Mouse (Mus musculus): ENCODE measurements around the gene Dph6.
"Not testable (repeated sequence)": the region's sequence is repeated elsewhere in the genome, so short reads cannot be mapped to it uniquely, and the experiment has no call there.

The Dph6 gene

DNA sequence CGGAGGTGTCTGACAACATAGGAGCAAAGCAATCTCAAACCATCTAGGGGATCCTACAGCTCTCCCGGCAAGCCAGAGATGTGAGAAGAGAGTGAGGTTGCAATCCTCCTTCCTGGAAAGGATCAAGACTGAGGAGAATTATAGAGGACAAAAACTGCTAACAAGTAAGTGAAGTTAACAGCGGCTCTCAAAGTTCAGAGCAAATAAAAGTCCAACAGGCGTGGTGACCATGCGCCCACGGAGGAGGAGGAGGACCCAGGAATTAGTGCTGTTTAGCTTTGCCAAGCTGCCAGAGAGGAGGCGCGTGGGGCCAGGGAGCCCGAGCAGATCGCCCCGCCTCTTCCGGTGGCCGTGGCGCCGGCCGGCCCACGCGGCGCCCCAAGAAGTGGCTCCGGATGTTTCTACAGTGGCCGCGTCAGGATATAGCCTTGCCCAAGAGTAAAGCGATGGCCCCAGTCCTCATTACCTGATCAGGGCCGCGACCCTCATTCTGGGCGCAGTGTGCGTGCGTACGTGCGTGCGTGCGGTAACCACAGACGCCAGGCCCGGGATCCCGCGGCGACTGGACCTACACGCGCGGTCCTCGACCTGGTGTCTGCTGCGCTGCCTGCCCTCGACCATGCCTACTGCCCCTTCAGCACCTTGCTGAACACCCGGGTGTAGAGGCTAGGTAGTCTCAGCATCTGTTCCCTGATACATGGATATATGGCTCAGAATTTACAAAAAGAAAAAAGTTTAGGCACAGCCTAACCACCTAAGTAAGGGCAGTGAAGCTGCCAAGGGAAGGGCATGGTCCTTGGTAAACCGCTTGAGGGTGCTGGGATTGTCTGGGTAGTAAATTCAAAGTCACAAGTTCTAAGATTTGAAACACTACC, at the start of gene Dph6:
Dph6 (minus strand) TSS at position 600 of the 875 bp plus-strand sequence.
- DNase-seq = peak; percentile 93 to 94

DNA sequence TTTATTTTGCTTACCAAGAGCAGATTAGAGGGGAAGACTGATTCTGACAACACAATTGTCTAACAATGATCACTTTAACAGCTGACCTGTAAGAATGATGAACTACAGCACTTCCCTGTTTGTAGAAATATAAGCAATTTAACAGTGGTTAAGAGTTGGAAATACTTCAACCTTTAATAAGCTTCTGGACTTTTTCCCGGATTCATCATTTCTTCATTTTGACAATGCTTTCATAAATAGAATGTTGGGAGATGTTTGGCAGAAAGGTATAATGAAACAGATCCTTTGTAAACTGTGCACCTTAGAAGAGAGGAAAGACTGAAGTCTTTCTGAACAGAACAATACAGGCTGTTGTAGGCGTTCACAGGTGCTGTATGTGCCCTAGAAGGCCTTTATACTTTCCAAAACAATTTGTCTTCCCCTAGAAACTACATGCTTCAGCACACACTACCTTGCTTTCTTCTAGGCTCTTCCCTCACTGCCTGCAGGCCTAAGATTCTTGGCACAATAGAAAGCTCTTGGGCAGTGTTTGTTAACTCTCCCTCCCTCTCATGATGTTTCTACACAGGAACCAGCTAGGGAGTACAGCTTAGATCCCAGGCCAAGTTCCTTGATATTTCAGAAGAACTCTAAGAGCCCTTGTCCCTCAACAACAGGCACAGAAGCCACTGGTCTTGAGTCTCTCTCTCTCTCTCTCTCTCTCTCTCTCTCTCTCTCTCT, 46.4 kb upstream of the Dph6 start:
- DNase-seq = no peak

DNA sequence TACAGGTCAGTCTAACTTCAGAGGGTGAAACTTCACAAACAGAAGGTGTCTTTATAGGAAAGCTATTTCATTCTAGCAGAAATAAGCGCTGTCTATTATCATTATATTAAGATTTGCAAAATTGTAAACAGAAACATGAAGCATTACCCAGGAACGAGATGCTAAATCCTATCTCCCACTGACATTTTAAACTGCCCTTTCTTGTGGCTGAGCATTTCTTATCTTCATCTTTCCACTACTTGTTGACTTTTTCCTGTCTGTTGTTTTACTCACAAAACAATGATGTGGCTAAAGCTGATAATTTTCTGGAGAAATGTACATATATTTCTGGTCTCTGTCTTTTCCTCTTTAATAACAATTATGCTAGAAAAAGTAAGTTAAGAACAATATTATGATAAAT, 36.8 kb upstream of the Dph6 start:
- DNase-seq = no peak

DNA sequence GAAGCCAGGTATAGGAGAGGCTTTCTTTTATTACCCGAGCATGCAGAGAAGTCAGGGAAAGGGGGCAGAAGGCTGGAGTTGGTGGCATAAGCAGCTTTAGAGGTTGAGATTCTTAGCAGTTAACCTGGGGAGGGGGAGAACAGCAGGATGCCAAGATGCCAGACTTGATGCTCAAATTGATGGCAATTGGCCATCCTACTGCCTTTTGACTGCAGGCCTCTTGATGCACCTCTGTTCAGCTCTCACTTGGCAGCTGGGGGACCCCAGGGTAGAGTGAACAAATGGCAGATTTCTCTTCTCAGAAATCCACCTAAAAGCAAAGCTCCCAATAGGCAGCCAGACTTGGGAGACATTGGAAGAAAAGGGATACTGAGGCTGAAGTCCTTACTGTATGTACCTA, 32.7 kb upstream of the Dph6 start:
- peak; percentile 5 to 31 for DNase-seq

DNA sequence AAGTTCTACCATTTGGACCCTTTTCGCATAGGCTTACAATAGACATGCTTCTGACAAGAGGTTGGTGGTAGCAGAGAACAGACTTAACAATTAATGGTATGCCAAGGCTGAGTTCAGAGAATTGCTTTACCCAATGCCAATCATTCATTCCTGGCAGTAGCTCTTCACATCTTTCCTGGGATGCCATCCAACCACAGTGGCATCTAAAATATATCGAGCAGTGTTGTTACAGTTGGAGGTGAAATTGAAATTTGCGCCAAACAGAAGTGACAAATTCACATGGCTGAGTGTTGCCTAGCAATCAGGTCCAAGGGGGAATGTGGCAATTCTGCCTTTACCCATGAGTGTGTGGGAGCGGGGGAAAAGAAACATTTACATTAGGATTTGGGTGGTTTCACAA, 32.3 kb upstream of the Dph6 start:
- DNase-seq = peak; percentile 20 to 38

DNA sequence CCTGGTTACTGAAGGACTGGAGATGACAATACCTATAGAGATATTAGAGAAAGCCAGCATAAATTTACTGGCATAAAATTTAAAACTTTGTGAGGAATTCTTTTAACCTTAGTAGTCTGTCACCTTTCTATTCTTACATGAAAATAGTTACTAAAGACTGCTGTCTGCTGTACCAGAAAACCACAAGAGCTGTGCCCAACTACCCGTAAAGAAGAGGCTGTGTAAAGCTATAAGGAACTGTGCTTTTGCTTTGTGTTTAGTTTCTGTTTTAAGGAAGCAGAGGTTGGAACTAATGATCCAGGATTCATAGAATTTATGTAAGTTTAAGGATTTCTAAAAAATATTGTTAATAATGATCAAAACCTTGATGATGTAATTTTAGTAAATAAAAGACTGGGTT, 19.1 kb upstream of the Dph6 start:
- DNase-seq = no peak

DNA sequence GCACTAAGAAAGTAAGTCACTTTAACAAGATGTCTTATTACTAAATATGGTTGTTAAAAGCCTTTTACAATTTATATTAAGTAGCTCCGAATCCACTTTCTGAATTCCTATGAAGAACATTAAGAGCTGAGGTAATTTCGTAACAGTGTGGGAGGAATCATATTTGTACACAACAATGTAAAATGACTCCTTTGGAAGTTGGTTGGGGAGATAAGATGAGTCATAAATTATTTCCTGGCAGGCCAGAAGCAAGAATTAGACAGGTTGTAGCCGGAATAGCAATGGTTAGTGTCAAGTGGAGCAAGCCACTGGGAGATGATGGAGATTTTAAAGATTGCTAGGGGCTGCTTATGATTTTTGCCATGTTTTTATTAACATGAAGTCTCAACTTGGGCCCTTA, 16.2 kb upstream of the Dph6 start:
- DNase-seq = no peak

DNA sequence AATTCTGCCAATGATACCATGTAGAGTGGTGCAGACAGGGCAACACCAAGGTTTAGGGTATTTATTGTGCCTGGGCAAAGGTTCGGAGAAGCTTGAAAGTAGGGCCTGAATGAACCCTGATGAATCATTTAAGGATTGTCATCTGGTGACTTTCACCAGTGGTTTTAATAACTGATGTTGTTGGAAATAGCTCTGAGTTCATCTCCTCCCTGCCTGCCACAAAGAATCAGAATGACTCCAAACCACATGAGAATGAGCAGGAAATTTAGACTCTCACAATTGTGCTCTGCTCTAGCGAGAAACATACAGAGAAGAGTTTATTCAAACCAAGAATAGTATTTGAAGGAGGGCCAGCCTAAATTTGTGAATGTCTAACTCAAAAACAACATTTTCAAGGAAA, 4.2 kb upstream of the Dph6 start:
- no peak for DNase-seq

DNA sequence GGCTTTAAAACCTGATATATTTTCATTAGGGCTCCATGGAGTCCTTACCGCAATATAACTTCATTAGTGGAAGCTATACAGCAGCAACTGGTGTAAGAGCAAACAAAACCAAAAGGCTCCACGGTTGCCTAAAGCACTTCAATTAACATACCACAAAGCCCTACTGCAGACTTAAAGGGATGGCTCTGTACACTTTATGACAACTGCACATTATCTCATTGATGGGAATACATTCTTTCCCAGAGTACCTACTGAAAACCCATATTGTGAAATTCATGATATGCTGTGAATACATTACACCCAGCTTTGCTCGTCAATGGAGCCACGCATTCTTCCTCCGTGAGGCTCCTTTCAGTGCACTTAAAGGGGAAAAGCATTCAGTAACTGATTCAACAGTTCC, 8.5 kb downstream of the Dph6 start:
- no peak for DNase-seq

DNA sequence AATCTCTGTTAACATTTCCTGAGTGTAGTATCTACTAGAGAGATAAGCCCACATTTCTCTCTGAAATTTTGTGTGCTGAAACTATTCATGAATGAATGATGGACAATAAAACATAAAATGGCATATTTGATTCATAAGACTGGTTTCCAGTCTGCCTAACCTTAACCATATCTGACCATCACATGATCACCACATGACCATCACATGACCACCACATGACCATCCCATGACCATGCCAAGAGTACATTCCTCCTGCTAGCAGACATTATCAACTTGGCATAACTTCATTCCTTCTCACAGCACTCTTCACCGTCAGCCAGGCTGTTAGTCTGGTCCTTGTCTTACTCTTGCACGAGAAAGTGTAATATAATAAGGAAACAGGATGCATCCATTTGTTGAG, 10.9 kb downstream of the Dph6 start:
- DNase-seq = no peak

DNA sequence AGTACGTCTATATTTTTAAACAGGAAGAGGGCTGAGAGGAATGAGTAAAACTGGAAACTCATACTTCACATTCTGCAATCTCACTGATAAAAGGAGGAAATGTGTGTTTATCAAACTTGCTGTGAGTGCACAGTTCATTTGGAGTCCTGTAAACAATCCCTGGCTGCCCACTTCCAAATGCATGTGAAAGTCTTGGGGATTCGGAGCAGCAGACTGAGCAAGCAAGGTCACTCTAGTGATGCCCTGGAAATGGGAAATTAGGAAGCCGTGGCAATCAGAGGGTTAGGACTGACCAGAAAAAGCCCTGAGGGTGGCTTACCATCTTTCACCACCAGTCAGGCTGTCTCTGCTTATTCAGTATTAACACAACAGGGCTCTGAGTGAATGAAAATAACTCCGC, 30.1 kb downstream of the Dph6 start:
- peak in 1 of 2 experiments; percentile 6 for DNase-seq

DNA sequence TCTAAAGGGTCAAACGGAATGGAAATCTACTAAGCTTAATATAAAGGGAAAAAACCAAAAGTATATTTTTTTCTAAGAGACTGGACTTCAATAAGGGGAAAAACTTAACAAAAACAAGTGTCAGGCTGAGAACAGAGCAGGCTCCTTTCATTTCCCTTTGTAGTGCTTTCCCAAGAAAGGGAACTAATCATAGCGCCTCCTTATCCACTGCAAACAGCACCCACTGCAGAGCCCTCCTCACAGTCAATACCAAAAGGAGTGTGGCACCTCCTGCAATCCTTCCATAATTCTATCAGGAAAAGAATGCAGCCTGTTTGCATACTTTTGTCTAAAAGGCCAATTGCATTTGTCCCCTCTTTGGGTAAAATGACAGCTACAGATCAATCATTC, 32.2 kb downstream of the Dph6 start:
- DNase-seq = peak in 1 of 2 experiments; percentile 20

DNA sequence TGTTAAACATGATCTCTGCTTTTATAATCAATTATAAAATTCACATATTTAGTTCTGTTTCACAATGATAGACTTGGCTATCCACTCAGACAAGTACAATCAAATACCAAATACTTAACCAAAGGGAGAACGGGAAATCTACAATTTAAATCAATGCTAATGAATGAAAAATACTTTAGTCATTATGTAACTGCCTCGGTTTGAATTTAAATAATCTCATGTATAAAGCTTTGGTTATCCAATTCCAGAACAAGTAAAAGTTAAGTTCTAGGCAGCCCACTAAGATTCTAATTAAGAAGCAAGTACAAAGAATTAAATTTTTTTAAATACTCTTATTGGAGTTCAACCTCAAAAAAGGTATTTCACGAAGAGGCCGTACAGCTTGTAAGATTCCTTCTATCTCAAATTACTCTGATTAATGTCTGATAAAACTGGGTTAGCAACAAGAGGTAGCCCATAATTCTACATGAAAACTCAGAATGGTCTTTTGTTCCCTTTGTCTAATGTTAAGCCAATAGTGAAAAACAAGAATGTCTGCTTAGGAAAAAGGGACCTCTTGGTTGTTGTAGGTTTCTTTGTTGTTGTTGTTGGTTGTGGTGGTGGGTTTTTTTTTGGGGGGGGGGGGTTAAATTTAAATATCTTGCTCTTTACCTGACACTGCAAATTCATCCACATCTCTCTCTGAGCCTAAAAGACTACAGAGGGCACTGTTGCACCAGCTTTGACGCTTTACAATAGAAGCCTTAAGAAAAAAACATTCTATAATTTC, 32.8 kb downstream of the Dph6 start:
- DNase-seq = peak; percentile 46 to 51

DNA sequence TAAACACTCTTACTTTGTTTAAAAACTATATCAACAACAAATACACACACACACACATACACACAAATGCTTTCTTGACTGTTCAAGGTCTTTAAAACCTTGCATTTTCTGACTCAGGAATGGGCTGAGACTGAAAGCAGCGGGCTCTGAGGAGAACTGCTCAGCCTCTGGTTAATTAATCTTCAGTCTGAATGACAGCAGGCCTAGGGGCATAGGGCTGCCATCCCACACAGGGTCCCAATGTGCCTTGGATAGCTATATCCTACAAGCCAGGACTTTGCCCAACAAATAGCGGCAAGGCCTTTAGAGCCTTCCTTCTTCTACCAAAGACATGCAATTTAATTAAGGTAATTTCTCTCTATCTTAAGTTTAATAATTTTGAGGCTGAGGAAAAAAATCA, 43.2 kb downstream of the Dph6 start:
- DNase-seq = no peak

DNA sequence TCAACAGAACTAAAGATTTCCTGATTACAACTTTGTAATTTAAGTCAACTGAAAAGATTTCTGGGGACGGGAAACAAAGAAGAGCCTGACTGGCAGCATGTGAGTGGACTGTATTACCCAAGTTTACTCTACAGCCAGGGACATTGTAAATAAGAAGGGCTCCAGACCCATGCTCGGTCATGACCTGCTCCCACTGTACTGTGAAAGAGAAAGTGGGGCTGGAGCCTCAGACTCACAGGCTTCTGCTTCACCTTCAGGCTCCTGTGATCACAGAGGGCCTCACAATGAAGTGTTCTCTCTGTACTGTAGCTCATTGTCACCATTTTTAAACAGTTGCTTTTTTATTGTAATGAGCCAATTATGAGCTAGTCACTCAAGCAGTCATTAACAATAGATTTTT, 44.7 kb downstream of the Dph6 start:
- DNase-seq = no peak

DNA sequence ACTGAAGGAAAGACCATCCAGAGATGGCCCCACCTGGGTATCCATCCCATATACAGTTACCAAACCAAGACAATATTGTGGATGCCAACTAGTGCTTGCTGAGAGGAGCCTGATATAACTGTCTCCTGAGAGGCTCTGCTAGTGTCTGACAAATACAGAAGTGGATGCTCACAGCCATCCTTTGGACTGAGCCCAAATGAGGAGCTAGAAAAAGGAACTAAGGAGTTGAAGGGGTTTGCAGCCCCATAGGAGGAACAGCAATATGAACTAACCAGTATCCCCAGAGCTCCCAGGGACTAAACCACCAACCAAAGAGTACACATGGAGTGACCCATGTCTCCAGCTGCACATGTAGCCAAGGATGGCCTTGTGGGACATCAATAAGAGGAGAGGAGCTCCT, 49.6 kb downstream of the Dph6 start:
- not testable (repeated sequence) for DNase-seq

DNA sequence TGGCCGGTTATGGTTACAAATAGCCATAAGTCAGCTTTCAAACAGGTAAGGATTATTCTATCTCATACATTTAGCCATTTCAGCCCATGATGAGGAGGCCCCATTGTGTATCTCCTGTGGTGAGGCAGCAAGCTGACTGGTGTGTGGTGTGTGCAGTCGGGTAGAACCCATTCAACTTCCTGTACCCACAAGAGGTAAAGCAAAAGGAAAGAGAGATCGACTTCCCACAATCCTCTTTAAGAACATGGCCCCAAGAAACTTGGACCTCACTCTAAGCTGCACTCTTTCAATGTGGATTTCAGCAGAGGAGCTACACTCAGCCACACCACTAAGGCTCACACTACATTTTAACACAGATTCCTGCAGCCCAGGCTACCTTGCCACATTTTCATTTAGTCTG, 53.6 kb downstream of the Dph6 start:
- no peak for DNase-seq

DNA sequence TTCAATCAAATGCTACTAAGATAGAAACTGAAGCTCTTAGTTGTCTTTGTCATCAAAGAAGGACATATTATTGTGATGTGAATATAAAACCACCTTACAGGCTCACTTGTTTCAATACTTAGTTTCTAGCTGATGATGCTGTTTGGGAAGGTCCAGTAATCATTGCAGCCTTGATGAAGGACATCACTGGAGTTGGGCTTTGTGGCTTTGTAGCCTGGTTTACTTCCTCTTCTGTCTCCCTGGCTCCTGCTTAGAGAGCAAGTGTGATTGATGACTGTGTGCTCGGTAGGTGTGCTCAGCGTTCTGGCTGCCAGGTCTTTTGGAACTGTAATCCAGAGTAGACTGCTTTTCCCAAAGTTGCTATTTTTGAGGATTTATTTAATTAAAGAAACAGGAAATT, 55.0 kb downstream of the Dph6 start:
- DNase-seq = no peak

DNA sequence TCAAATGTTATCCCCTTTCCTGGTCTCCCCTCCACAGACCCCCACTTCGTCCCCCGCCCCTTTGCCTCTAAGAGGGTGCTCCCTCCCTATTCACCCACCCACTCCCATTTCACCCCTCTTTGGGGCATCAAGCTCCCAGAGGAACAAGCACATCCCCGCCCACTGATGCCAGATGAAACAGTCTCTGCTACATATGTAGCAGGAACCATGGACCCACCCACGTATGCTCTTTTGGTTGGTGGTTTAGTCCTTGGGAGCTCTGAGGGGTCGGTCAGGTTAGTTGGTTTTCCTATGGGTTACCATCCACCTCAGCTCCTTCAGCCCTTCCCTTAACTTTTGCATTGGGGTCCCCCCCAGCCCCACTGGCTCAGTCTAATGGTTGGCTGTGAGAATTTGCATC, 61.4 kb downstream of the Dph6 start:
- DNase-seq = no peak

DNA sequence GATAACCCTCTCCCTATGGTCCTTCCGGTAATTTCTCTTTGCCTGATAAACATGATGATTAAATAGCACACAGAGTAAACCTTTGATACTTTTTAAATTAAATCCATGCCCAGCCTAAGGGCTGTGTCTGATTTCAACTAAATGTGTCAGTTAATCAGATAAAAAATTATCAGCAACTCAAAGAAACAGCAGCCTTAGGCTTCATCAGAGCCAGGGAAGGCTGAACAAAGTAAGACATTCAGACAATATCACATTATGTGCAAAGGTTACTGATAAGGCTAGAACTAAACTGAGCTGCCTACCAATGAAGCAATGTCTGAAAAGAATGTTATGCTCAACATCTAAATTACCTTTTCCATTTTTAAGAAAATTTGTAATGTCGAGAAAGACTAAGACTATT, 74.0 kb downstream of the Dph6 start:
- no peak for DNase-seq

DNA sequence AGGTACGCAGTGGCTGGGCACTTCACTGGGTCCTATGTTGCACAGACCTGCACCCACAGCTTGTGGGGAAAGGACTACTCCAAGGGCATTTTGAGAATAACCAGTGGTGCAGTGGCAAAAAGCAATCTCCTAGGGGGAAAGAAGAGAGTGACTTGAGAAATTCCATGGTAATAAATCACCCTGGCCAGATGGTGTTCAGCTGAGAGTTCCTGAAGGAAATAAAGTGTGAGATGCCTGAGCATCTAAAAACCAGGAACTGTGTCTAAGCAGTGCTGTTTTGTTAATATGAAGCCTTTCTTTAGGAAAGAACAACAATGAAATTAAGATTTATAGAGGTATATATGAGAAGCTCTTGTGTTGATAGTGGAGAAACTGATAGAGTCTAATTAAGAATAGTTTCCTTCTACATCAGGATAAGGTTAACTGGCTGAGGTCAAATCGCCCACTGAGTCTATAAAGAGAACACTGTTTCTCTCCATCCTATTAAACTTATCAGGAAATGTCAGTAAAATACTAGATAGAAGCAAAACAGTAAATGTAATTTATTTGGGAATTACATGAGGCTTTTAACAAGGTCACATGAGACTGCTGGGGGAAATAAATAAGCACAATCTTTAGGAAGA, 111.7 kb downstream of the Dph6 start:
- no peak for DNase-seq

DNA sequence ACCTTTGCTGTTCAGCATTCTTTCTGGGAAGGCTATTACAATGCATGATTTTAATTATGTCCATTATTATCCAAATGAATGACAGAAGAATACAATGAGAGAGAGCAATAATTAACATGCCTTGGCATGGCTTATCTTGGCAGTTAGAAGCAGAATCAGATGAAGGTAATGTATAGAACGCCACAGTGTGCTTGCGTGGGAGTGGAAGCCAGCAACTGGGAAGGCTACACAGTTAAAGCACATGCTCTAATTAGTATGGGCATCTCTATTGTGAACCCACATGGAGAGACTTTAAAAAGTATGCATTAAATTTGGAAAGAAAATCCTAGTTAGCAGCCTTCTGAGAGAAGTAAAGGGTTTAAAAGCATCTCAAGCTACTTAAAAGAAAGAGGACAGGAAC, 112.4 kb downstream of the Dph6 start:
- no peak for DNase-seq

DNA sequence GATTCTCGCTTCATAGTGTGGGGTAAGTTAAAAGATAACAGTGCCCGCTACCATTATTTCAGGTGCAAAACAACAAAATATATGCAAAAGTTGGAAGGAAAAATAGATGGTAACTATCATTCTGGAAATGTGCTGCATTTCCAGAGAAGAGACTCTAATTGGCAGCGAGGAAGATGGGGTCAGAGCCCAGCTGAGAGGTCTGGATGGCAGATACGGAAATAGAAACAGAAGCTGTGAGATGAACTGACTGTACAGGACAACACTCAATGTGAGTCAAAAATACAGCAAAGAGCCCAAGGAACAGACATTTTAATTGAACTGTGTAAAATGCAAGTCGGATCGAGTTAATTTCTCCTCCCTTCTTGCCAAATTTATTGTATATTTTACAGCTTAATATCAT, 114.3 kb downstream of the Dph6 start:
- DNase-seq = peak; percentile 14 to 43

Measured in cerebellum, postnatal 14 days (tissue).